Mouse (Mus musculus) neural tube, embryonic 11.5 days (tissue): ENCODE results near the gene Atpaf2. TPM values are rescaled to one million over a fixed set of nuclear protein-coding genes. Genes with fewer than 3 reads are reported as not detected.

Experiments used
- ATAC-seq: fragments of 200-750 bp; cut with Nextera tagmentation; 2 replicates; pipeline ENCODE4 v1.8.0; 2017; ENCODE audit warnings: moderate number of reproducible peaks, mild to moderate bottlenecking, moderate TSS enrichment, moderate library complexity; ENCODE audit not compliant: insufficient read depth, low FRiP score, low TSS enrichment
- DNase-seq: peaks from one replicate; pipeline ENCODE4 v3.0.0-alpha.2; 2015; ENCODE audit warnings: low spot score
- H3K27ac ChIP-seq: fragments of 300-500 bp; sonication (generic); 2 replicates; pipeline ENCODE4 v1.5.1; 2014; ENCODE audit warnings: low read depth, mild to moderate bottlenecking, low read length
- H3K27me3 ChIP-seq: fragments of 300-500 bp; sonication (generic); 2 replicates; pipeline ENCODE4 v1.6.1; 2014; ENCODE audit warnings: mild to moderate bottlenecking, low read length, mixed read lengths; ENCODE audit not compliant: control insufficient read depth, insufficient read depth
- H3K36me3 ChIP-seq: fragments of 300-500 bp; sonication (generic); 2 replicates; pipeline ENCODE4 v1.6.1; 2014; ENCODE audit warnings: mild to moderate bottlenecking, low read length, moderate library complexity, mixed read lengths; ENCODE audit not compliant: control insufficient read depth, insufficient read depth
- H3K4me1 ChIP-seq: fragments of 300-500 bp; sonication (generic); 2 replicates; pipeline ENCODE4 v1.6.1; 2014; ENCODE audit warnings: low read length, mixed read lengths; ENCODE audit not compliant: control insufficient read depth, insufficient read depth
- H3K4me2 ChIP-seq: fragments of 300-500 bp; sonication (generic); 2 replicates; pipeline ENCODE4 v1.6.1; 2014; ENCODE audit warnings: low read depth, mild to moderate bottlenecking, moderate library complexity
- H3K4me3 ChIP-seq: fragments of 300-500 bp; sonication (generic); 2 replicates; pipeline ENCODE4 v1.5.1; 2014; ENCODE audit warnings: low read depth, low read length
- H3K9ac ChIP-seq: fragments of 300-500 bp; sonication (generic); 2 replicates; pipeline ENCODE4 v1.6.1; 2014; ENCODE audit warnings: mild to moderate bottlenecking, low read length
- H3K9me3 ChIP-seq: fragments of 300-500 bp; sonication (generic); 2 replicates; pipeline ENCODE4 v1.6.1; 2016; ENCODE audit warnings: low read length; ENCODE audit not compliant: control insufficient read depth
- whole genome bisulfite sequencing: fragments of 180-500 bp; shearing (Covaris S2); extraction: QIAGEN DNeasy Blood & Tissue Kit; methylation state at CpG from one replicate; pipeline ENCODE4 v1.1.7; 2014; 5-methylcytosine and 5-hydroxymethylcytosine counted together
- polyA plus RNA-seq: library from polyadenylated mRNA; unstranded; fragments of >200 nt; fragmentation: Nextera tagmentation; extraction: Ambion mirVana; gene quantifications from 2 replicates; pipeline ENCODE4 v1.2.1, GENCODE M21; 2014

Gene Atpaf2
- polyA plus RNA-seq = 44.4 and 47.3 TPM in 2 replicates

DNA sequence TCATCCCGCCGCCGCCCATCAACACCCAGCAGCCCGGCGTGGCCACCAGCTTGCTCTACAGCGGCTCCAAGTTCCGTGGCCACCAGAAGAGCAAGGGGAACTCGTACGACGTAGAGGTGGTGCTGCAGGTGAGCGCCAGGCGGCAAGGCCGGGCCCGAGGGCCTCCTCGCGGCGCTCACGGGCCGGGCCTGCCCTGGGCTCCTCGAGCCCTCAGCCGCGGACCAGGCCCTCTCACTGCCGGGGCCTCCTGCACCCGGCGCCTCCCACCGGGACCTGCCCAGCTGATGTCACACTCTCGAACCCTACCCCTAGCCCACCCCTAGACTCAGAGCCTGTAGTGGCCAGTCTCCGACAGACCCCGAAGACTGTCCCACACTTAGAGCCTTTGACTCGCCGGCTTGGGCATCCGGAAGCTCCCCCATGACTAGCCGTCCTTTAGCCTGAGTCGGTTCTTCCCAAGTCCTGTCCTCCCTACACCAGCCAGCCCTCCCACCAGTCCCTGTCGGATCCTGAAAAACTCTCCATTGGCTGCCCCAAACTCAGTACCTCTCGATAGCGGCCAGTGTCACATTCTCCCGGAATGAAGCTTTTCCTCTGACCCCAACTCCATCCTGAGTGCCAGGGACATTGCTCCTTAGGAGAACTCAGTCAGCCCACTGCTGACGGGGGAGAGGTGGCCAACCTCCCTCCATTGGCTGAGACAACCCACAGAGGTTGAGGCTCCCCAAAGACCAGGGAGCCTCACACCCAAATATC, at the start of gene Atpaf2:
Atpaf2 (minus strand) TSS at position 741 of the 756 bp plus-strand sequence.
- H3K27me3 ChIP-seq = no peaks in the 10 kb centered on the region
- peak within 1 kb of the TSS; percentile 93 for H3K9ac ChIP-seq
- no peaks in the 10 kb centered on the region for H3K9me3 ChIP-seq
- DNase-seq (no peak), ATAC-seq (peak; percentile 27)
- peaks cover 17% of the 10 kb centered on the region for H3K4me1 ChIP-seq
- peak within 1 kb of the TSS; percentile 98 for H3K4me2 ChIP-seq
- H3K27ac ChIP-seq = peak within 1 kb of the TSS; percentile 75; the same call in 1 of the 2 replicates
- WGBS = under 1% methylated on average over 31 of the region's 39 CpGs
- no peaks in the 10 kb centered on the region for H3K36me3 ChIP-seq
- peak within 1 kb of the TSS; percentile 74 for H3K4me3 ChIP-seq

DNA sequence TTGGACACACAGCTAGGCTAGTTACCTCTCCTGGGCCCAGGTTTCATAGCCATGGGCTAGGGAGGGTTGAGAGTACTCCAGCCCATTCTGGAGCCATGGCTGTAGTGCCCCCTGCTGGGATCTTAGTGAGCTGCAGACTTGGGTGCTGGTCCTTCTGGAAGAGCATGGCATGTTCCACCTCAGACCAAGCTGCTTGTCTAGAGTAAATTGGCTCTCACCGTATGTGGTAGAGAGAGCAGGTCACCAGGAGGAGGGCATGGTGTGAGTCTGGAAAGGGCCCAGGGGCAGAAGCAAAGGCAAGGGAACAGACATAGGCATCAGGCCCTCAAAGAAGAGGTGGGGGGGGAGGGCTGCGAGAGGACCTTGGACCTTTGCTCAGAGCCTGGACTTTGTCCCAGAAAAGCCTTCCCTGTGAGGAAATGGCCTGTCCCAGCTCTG, 47.7 kb upstream of the Atpaf2 start:
- ATAC-seq (no peak), DNase-seq (peak; percentile 36)
- Histone ChIP-seq H3K27me3 (no peaks in the 10 kb centered on the region), H3K36me3 (peaks cover 38% of the 10 kb centered on the region), H3K4me2 (no peak overlapping the region), H3K9ac (no peak overlapping the region), H3K9me3 (no peaks in the 10 kb centered on the region), H3K4me1 (no peaks in the 10 kb centered on the region), H3K4me3 (no peak overlapping the region), H3K27ac (no peak overlapping the region)
- WGBS = 92% methylated on average over 2 of the region's 2 CpGs

DNA sequence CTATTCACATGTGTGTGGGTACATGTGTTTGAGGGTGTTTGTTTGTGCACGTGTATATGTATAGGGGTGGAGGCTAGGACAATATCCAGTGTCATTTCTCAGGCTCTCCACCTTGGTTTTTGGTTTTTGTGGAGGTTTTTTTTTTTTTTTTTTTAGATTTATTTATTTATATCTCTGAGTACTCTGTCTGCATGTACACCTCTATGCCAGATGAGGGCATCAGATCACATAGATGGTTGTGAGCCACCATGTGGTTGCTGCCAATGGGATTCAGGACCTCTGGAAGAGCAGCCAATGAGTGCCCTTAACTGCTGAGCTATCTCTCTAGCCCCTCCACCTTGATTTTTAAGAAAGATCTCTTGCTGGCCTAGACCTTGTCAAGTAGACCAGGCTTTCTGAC, 39.7 kb upstream of the Atpaf2 start:
- DNase-seq (no peak), ATAC-seq (no peak)
- H3K4me3 ChIP-seq = no peak overlapping the region
- H3K4me2 ChIP-seq = no peak overlapping the region
- no peak overlapping the region for H3K9ac ChIP-seq
- H3K4me1 ChIP-seq = peaks cover 5% of the 10 kb centered on the region
- no peak overlapping the region for H3K27ac ChIP-seq
- WGBS = 94% methylated on average over 1 of the region's 1 CpGs
- no peaks in the 10 kb centered on the region for H3K27me3 ChIP-seq
- H3K9me3 ChIP-seq = no peaks in the 10 kb centered on the region
- peaks cover 32% of the 10 kb centered on the region for H3K36me3 ChIP-seq

GRCm38 (mm10) chr11:60454745-60455087, 36.5 kb upstream of the Atpaf2 start:
- Histone ChIP-seq H3K27me3 (no peaks in the 10 kb centered on the region), H3K36me3 (peaks cover 14% of the 10 kb centered on the region), H3K27ac (no peak overlapping the region), H3K4me2 (peak overlapping the region; percentile 71), H3K4me3 (peak overlapping the region; percentile 78), H3K9me3 (no peaks in the 10 kb centered on the region), H3K9ac (peak overlapping the region; percentile 81), H3K4me1 (peaks cover 5% of the 10 kb centered on the region)
- ATAC-seq (0 out of 2 replicates have a peak, but pooled peaks have one; percentile 13), DNase-seq (no peak)
- WGBS = under 1% methylated on average over 17 of the region's 17 CpGs

GRCm38 (mm10) chr11:60454080-60454744, 36.0 kb upstream of the Atpaf2 start, which contains the start of gene Drg2:
Gene Drg2, plus strand, starts transcription at chr11:60454591.
- peaks cover 13% of the 10 kb centered on the region for H3K36me3 ChIP-seq
- H3K4me1 ChIP-seq = peaks cover 5% of the 10 kb centered on the region
- DNase-seq (peak; percentile 94), ATAC-seq (peak; percentile 83)
- no peaks in the 10 kb centered on the region for H3K9me3 ChIP-seq
- 6% methylated on average over 27 of the region's 27 CpGs for whole genome bisulfite sequencing
- peak within 1 kb of the TSS; percentile 71 for H3K4me2 ChIP-seq
- H3K27ac ChIP-seq = no peak within 1 kb of the TSS
- peak within 1 kb of the TSS; percentile 81 for H3K9ac ChIP-seq
- H3K27me3 ChIP-seq = no peaks in the 10 kb centered on the region
- H3K4me3 ChIP-seq = peak within 1 kb of the TSS; percentile 78

- H3K9ac ChIP-seq = no peak overlapping the region
- DNase-seq (no peak), ATAC-seq (no peak)
- H3K36me3 ChIP-seq = no peaks in the 10 kb centered on the region
- no peak overlapping the region for H3K4me2 ChIP-seq
- H3K27me3 ChIP-seq = no peaks in the 10 kb centered on the region
- no peak overlapping the region for H3K4me3 ChIP-seq
- no peaks in the 10 kb centered on the region for H3K4me1 ChIP-seq
- 79% methylated on average over 4 of the region's 4 CpGs for WGBS
- H3K27ac ChIP-seq = no peak overlapping the region
- H3K9me3 ChIP-seq = no peaks in the 10 kb centered on the region
Observed at GRCm38 (mm10) chr11:60444007-60444406, 25.8 kb upstream of the Atpaf2 start.

DNA sequence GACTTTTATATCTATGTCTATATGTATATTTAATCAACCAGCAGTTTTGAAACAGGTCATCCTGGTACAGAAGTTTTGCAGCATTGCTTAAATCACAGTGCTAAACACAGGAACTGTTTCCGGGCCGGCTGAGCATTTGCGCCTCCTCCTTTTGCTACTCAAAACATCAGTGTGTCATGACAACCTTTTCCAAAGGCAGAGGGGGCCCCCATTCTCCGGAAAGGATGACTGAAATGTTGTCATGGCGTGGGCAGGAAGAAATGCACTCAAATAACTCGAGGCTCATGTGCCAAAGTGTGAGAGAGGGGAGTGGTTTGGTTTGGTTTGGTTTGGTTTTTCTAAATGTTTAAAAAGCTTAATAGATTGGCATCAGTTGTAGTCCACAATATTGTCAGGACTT, 24.6 kb upstream of the Atpaf2 start:
- no peaks in the 10 kb centered on the region for H3K4me1 ChIP-seq
- H3K27me3 ChIP-seq = no peaks in the 10 kb centered on the region
- no peaks in the 10 kb centered on the region for H3K36me3 ChIP-seq
- no peak overlapping the region for H3K4me3 ChIP-seq
- no peak overlapping the region for H3K27ac ChIP-seq
- no peak overlapping the region for H3K4me2 ChIP-seq
- 93% methylated on average over 6 of the region's 6 CpGs for WGBS
- no peak overlapping the region for H3K9ac ChIP-seq
- no peak for ATAC-seq
- no peaks in the 10 kb centered on the region for H3K9me3 ChIP-seq
- DNase-seq = no peak

- no peak overlapping the region for H3K9ac ChIP-seq
- no peak for DNase-seq
- H3K4me2 ChIP-seq = no peak overlapping the region
- no peak overlapping the region for H3K27ac ChIP-seq
- H3K27me3 ChIP-seq = no peaks in the 10 kb centered on the region
- WGBS = 46% methylated on average over 7 of the region's 7 CpGs
- no peaks in the 10 kb centered on the region for H3K36me3 ChIP-seq
- H3K9me3 ChIP-seq = no peaks in the 10 kb centered on the region
- ATAC-seq = no peak
- H3K4me3 ChIP-seq = no peak overlapping the region
- no peaks in the 10 kb centered on the region for H3K4me1 ChIP-seq
Observed at GRCm38 (mm10) chr11:60440176-60440575, 21.9 kb upstream of the Atpaf2 start.
